Mouse (Mus musculus) thymus, postnatal 10 days (tissue): ENCODE measurements around the gene Arid1b.
A peak's percentile ranks its signal among the peaks of the same experiment; 100 is the strongest.

Experiments
- DNase-seq, 2 experiments: peaks; one replicate each; pipeline ENCODE4 v3.0.0; 2021; ENCODE audit warnings: low spot score in 2 of 2

Arid1b gene

DNA sequence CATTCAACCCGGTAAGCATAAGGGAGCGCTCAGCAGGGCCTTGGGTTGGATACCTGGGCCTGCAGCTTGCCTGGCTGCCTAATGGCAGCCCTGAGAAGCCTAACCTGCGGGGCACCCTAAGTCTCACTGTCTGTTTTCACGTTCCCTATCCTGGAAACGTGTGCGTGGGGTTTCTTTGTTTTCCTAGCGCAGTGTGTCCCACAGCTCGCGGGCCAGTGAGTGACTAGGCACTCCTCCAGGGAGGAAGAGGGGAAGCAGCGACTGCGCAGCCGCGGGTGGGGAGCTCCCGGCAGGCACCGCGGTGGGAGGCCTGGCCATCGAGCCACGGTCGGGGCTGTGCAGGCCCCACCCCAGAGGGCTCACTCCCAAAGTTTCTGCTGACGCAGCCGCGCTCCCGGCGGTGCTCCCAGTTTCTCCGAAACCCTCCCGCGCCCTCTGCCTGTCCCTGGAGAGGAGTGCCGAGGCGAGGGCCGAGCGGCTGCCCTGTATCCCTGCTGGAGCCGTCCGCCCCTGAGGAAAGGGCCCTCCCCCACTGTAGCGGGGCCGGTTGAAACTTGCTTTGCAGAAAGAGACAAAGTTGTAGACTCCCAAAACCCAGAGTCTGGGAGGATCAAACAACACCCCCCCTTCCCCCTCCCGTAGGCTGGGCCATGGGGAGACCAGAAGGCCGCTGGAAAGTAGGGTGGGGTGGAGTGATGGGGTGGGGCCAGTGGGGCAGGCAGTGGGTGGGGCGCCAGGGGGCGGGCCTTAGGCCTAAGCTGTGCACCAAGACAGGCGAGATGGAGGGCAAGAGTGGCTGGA is 195.6 kb downstream of the Arid1b start:
- DNase-seq: peak; percentile 82 to 86

DNA sequence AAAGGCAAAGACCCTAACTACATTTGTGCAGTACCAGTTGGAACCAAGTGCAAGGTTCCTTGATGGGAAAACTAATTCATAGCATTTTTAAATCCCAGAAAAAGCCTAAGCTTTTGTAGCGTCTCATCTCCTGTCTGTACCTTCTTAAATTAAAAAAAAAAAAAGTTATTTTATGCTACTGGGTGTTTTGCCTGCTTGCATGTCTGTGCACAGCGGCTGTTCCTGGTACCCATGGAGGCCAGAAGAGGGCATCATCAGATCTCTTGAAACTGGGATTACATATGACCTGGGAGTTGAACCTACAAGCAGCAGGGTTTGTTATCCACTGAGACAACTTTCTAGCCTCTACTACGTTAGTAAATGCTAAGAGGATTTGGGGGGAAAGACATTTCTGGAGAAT is 196.2 kb downstream of the Arid1b start:
- DNase-seq: peak; percentile 28 to 35

DNA sequence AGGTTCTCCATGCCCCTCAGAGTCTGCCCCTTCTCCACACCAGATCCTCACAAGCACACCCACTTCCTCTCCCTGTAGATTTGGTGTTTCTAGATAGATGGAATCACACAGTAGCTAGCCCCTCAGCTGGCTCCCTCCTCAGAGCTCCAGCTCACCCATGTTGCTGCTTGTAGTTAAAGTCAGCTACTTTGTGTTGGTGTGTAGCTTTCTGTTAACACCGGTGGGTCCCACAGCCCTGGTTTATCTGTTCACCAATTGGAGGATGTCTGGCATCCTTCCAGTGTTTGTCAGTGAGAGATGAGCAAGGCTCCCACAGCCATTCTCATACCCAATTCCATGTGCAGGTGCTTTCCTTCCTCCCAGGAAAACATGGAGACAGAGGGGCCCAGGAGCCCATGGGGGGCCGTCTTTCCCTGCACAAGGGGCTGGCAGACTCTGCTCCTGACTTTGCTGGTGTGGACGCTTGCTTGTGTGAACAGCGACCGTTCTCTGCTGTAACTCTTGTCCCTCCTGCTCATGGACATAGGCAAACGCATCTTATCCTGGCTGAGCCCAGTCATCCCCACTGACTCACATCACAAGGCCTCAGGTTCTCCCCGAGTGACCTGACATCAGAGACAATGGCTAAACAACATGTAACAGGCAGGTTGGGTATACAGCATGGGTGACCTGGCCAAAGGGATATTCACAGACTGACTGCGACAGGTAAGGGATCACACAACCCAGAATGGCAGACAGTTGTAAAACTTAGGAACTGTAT is 200.2 kb downstream of the Arid1b start:
- DNase-seq: no peak

DNA sequence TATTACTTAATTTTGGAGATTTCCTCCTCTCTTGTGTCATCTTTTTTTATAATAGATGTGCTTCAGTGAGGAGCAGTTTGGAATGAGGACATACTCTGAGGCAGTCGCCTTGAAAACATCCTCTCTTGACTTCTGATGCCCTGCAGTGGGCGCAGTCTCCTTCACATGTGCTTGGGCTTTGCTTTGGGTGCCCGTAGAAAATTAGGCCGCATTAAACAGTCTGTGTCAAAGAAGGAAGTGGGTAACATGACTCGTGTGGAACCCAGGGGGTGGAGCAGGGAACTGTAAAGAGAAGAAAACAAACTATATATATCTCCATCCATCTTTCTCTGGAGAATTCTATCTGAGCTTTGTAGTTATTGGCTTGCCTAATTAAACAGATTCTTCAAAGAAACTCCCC is 201.3 kb downstream of the Arid1b start:
- DNase-seq: peak; percentile 23 to 25

DNA sequence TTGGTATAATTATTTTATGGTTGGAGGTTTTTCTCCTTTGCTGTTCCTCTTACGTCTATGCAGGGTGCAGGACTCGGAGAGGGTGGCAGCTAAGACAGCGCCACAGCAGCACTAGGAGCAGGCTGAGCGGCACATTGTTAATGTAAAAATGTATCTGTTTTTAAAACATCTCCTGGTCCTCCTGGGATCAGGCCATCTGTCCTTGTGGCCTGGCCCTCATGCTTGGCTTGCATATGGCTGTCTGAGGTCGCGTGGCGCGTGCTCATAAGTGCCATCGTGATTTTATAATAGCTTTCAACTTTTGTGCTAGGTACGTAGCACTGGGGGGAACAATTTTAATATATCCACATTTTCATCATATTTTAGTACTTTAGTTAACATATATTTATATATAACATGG is 201.9 kb downstream of the Arid1b start:
- no peak for DNase-seq

DNA sequence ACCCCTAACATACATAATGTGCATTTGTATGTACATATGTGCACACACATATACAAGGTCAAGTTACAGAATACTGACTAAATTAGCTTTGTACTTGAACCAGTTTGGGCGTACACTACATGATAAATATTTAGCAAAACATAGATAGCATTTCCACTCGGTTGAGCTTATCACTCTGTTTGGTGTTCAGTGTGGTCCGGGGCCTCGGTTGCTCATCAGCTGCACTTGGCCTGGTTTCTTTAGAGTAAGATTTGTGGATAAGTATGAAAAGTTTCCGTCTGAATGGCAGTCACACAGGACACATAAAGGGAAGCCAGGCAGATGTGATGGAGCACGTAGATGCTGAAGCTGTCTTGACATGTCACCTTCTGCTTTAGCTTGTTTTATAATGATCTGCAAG is 202.4 kb downstream of the Arid1b start:
- no peak for DNase-seq

DNA sequence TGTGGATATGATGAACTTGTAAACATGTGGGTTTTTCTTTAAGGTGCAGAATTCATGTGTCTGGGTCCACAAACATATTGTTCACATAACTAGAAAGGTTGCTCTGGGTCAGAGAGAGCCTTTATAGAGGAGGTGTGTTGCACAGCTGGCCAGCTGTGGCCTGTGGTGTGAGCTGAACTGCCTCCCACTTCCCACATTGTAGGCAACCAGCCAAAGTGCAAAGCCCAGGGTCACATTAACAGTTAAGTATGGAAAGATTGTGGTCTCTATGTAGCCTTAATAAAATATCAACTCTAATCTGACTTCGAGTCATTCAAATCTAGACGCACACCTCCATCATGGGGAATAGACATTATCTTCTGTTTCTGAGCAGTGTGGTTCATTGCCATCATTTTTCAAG is 203.0 kb downstream of the Arid1b start:
- DNase-seq: no peak

DNA sequence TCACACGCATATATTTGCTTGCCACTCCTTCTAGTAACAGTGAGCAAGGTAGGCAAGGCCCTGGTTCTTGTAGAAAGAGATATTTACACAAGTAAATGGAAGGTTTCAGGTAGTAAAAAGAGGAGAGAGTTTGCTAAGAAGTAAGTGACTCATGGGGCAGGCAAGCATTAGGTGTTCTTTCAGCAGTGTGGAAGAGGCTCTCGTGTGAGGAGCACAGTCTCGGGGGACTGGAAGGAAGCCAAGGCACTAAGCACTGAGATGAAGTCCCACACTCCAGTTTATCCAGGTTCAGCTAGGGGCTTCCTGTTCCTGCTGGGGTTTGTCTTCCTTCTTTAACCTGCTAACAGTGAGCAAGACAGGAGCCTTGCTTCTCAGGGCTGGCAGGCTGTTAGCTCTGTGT is 203.6 kb downstream of the Arid1b start:
- DNase-seq: no peak

DNA sequence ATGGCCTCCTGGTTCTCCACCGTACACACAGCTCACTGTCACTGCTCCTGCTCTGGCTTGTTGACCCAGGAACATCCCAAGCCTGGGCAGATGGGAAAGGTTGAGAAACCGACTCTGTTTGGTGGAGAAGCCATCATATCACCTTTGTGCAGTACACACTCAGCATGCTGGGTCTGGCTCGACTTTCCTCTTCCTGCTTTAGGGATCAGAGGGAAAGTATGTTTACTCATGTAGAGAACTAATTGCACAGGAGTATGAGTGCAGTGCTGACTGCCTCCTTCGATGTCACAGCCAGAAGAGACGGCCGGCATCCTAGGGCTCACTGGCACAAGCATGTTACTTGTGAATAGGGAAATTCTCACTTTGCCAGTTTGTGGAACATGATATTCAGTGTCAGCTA is 204.1 kb downstream of the Arid1b start:
- DNase-seq: no peak

DNA sequence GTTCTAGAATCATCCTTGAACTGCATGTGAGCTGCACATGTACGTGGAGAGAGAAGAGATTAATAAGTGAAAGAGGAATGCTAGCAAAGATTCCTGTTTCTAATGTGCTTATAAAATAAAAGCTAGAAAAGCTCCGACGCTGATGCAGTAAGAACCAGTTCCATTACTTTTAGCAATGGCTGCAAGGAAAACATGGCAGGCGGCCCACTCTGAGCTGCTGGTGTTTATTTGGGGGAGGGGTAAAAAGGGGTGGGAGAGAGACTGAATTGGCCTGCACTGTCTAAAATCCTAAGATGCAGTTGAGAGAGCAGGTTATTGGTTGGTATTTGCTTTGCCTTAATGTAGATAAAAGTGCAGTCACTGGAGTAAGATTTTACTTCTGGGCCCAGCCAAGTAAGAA is 204.7 kb downstream of the Arid1b start:
- DNase-seq: no peak

DNA sequence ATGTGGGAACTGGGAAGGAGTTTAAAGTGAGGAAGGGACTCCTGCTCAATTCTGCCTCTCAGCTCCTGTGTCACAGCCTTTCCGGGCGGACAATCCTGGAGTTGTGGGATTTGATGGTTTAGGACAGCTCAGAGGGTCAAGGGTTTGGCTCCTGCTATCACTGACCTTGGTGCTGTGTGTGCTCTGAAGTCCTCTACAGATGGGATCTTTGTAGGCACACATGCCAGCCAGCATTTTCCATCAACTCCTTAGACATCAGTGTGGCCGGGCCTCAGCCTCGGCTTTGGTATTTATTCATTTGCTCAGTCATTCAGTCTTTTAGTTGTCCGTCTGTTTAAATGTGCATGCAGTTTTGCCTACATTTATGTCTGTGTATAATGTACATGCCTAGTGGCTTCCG is 206.5 kb downstream of the Arid1b start:
- no peak for DNase-seq

DNA sequence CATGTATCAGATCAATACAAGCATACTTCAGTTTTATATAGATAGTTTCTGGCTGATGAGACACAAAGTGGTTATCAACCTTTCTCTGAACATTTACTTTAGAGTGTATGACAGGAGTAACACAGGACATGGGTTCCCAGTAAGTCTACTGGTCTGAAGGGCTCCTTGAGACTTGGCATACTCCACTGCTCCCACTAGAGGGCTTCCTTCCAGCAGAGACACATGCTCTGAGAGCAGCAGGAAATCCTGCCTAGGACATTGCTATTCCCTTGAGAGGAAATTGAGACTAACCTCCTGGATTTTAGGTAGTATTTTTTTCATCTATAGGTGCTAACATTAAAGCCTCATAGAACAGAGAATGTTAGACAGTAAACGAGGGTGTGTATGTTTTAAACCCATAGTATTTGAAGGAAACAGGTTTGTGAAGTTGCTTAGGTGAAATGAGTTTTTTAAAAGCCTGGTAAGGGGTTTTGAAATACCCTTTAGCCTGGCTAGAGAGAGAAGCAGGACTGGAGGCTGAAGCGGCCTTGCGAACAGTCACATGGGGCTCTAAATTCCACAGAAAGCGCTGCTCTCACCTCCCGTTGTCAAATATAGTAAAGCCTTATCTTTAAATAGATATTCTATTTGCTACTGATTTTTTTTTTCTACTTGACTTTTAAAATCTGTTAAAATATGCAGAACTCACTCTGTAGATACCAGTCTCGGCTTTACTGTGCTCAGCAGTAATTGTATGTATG is 207.9 kb downstream of the Arid1b start:
- DNase-seq: peak; percentile 32 to 65

DNA sequence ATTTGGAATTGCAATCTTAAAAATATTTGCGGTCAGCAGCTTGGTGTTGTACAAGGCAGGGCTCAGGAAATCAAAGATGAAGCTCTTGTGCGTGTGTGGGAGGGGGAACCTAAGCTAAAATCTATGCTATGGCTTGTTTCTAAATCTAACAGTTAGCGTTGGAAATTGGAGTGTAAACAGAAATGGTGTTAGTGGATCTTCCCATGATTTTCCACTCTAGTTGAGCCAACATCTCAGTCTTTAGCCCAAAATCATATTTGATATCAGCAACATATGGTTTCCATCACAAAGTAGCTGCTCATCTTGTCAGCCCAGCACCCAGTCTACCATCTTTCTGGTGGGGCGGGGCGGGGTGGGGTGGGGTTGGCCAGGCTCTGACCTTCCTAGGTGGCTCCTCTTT is 208.6 kb downstream of the Arid1b start:
- no peak for DNase-seq

DNA sequence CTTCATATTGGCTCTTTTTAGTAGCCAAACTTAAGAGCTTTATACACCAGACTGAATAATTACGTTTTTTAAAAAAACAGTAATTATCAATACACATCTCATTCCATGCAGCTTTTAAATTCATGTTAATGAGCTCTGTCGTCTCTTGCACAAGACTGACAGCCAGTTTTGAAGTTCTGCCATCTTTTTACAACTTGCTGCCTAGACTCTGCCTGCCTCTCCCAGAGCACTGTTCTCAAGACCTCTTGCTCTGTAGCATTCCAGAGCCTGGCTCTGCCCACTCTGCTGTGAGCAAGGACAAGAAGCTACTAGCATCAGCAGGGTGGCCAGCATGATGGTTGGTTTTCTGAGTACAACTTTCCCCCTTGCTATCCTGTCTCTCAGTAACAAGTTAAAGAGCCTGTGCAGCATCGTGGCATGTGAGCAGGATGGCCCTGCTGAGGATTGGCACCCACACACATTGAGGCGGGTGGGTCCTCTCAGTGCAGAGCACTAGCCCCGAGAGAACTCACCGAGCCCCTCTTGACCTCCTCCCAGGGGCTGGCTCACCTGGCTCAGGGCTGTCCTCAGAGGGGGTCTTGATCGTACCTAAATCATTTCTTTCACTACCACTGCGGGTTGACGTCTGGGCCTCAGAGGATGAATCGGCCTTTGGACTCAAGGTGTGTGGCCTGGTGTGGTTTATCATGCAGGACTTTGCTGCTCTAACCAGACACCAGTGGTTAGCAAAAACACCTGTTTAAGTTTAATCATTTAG is 209.4 kb downstream of the Arid1b start:
- DNase-seq: no peak

DNA sequence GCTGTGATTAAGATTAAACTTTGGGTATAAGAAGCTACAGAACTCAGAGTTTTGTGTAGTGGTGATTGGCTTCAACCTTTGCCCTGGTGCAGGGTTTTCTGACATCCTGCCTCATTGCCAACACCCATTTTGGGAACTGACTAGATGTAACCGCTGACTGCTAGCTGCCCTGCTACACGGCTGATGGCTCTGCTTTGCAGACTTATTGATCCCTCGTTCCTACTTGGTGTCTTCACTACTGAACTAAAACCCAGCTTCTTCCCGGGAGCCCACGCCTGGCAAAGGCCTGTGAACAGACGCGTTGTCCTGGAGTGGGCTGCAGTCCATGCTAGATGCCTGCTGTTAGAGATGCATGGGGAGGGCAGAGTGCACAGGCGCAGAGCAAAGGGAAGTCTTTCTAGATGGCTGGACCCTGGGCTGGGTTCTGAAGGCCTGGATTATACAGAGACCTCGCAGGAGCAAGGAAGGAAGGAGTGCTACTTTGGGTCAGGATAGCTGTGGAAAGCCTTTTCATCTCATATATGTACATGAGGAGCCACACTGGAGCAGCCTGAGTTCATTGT is 210.1 kb downstream of the Arid1b start:
- no peak for DNase-seq

DNA sequence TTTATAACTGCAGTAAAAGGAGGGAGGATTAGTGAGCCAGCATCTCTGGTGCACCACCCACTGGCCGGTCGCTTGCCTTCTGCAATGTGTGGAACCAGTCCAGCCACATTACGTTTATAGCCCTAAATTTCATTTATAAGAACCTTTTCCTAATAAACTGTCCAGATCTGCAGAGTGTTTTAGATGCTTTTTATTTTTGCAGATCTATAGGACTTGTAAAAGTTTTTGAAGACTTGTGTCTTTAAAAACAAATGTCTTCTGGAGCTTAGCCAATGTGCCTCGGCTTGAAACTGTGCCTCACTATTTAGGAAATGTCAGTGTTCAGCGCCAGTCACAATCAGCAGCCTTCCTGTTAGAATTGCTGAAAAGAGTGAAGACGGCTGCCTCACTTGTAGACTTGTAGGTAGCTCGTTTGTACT is 211.0 kb downstream of the Arid1b start:
- no peak for DNase-seq

DNA sequence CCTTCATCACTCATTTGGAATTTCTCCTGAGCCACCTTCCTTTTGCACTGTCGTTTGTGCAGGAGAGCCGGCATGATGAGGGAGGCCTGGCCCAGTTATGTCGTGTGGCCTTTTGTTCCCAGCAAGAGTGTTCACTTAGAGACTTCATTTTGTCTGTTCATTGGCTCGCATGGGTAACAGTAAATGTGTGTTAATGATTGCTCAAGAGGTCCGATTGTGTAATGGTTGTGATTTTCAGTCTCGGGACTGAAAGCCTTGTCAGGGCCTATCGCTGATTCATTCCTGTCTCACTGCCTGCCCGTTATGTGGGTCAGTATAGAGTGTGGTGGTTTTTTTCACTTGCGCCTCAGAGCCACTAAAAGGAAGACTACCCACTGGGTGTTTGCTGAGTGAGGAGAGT is 212.6 kb downstream of the Arid1b start:
- no peak for DNase-seq

DNA sequence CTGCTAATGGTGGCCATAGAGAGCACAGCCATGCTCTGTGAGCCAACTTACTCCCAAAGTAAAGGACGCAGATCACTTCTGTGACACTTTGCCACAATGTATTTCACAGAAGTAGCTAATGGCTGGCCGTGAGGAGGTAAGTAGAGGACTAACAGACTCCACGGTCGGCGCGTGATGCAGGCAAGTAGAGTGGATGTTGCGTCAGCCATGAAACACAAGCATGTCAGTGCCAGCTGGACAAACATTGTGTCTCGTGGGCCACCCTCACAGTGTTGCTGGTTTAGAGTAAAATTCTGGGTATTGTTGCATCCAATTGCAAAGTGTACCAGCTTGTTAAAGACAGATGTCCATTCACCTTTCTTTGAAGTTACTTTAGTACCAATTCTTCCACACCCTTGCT is 213.7 kb downstream of the Arid1b start:
- no peak for DNase-seq

DNA sequence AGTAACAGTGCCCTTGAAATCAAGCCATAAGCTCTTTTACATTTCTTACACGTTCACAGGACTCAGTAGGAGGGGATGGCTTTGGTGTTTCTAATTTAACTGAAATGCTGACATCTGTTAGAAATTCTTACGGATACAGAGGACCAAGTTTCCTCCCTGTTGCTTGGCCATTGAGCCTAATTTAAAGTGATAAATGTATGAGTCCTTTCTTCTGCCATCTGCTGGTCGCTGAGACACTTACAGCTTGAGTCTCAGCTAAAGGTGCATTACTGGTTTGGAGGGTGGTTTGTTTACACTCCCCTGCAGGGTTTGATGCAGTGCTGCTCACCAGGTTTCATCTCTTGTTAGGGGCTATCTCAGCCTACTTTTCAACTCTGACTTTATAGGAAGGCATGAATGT is 214.2 kb downstream of the Arid1b start:
- DNase-seq: no peak

DNA sequence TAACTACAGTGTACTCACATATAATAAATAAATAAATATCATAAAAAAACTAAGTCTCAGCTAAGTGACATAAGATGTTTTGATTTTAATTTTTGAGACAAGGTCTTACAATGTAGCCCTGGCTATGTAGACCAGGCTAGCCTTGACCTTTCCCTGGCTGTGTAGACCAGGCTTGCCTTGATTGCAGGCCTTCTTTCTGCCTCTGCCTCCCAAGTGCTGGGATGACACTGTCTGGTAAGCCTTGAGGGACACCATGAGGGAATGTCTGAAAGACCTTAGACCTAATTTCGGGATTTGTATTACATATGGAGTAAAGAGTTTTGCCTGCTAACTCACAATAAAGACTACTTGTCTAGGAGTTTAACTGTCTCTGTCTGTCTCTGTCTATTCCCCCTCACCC is 214.9 kb downstream of the Arid1b start:
- no peak for DNase-seq

DNA sequence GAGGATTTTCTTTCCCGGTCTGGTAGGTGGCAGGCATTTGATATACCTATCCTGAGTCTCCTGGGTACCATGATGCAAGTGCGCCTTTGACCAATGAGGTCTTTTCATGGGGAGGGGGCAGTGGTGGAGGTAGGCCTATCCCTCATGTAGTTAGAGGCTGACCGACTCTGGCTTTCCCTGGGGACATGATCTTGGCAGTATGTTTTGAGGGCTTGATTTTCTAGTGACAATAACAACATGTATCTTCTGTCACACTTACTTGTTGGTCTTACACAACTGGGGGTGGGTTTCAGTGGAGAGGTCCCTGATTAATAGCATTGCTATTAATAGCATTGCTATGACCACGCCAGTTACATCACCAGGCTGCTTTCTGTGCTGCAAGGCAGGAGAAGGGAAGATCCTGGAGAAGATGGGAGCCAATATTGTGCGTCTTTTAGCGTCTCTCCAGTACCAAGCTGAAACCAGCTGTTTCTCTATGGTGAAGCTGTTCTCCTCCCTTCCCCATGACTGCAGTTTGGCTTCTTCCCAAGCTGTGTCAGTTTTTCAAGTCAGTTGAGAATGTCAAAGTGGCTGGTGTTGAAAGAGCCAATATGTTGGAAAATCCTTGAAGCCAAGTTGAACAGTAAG is 216.1 kb downstream of the Arid1b start:
- no peak for DNase-seq
